Mouse (Mus musculus) E14TG2a.4 (cell line): ENCODE results near the gene Stxbp5l.

Experiments
- CTCF ChIP-seq: conservative IDR thresholded peaks from 2 replicates; pipeline ENCODE4 v1.5.1; 2014; ENCODE audit warnings: low read length
- POU5F1 ChIP-seq: IDR thresholded peaks from 2 replicates; pipeline ENCODE4 v1.6.1; 2014; ENCODE audit warnings: low read length, borderline replicate concordance

- TF ChIP-seq CTCF (no peak), POU5F1 (no peak)
Observed at GRCm38 (mm10) chr16:37347092-37347491, 37.7 kb downstream of the Stxbp5l start.
